Mouse (Mus musculus) testis, postnatal 14 days (tissue): Measurements from ENCODE around the gene Kcne1.
A peak's percentile ranks its signal among the peaks of the same experiment; 100 is the strongest.

Experiments used
- DNase-seq: peaks from one replicate; pipeline ENCODE4 v3.0.0; 2021; ENCODE audit warnings: low spot score

The Kcne1 gene

DNA sequence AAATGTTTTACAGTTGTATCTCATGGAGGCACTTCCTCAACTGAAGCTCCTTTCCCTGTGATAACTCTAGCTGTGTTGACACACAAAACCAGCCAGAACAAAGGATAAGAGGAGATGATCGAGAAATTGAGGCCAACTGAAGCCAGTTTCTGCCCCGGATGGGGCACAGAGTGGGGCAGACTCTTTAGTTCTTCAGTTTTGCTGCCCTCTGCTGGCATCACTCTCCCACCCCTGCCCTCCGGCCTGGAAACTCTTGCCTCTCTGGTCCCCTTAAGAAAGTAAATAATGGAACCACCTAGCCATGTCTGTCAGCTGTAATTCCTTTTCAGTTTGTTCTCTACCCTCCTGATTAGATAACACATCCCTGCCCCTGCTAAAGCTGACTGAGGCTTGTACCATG, 51.3 kb downstream of the Kcne1 start:
- DNase-seq: no peak

DNA sequence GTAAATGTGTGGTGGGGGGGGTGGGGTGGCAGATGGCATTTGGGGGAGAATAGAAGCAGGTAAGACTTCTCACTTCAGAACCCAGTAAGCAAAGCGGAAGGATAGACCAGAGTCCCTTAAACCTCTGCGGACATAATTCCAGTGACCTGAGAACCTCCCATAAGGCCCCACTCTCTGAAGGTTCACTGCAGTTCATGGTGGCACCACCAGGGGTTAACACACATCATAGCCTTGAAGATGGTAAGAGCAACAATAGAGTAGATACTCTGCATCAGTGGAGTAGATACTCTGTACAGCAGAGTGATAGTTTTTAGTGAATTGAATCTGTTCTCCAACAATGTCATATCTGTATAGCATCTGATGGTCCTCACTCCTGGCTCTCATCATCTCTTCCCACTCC, 53.7 kb downstream of the Kcne1 start:
- DNase-seq: no peak

DNA sequence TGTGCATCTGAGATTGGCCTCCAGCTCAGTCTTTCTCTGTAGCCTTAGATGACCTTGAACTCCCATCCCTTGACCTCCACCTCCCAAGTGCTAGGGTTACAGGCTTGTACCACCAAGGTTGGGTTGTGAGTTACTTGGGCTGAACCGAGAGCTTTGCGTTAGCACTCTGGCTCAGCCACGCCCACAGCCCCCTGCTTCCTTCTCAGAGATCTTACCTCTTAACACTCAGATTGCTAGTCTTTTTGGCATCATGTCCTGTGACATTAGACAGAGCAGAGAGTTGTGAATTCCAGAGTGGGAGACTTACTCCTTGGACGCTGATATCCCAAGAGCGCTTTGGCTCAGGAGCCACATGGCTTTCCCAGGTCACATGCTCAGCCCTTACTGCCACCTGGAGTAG, 56.8 kb downstream of the Kcne1 start:
- no peak for DNase-seq

DNA sequence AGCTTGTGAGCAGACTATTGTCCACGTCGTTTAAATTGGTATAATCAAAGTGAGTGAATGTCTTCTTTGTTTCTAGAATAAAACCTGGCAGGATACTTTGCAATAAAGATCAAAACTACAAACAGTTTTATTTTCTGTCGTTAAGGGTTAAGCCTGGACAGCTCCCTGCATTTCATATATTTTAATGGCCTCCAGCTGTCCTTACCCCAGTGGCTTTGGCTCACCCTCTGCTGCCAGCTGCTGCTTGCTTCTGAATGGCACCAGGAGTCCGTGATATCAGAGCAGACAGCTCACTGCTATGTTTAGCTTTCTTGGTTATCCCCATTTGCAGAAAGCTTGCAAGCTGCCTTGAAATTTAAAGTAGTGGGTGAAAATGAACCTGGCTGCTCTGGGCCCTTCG, 57.3 kb downstream of the Kcne1 start:
- DNase-seq: no peak

DNA sequence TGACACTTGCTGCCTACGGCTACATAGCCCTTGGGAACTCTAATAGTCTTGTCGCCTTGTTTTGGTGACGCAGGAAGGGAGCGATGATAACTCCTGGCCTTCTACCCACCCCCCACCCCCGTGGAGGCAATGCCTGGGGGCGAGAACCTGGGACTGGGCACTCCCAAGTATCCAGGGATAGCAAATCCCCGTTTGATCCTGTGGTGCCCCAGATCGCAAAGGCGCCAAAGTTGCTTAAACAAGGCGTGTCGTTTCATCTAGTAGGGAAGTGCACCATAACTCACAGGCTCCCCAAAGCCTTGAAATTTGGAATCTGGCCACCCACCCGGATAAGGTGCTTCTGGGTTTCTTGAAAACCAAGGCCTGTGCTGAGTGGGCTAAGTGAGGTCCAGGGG, 57.9 kb downstream of the Kcne1 start:
- peak; percentile 23 for DNase-seq

DNA sequence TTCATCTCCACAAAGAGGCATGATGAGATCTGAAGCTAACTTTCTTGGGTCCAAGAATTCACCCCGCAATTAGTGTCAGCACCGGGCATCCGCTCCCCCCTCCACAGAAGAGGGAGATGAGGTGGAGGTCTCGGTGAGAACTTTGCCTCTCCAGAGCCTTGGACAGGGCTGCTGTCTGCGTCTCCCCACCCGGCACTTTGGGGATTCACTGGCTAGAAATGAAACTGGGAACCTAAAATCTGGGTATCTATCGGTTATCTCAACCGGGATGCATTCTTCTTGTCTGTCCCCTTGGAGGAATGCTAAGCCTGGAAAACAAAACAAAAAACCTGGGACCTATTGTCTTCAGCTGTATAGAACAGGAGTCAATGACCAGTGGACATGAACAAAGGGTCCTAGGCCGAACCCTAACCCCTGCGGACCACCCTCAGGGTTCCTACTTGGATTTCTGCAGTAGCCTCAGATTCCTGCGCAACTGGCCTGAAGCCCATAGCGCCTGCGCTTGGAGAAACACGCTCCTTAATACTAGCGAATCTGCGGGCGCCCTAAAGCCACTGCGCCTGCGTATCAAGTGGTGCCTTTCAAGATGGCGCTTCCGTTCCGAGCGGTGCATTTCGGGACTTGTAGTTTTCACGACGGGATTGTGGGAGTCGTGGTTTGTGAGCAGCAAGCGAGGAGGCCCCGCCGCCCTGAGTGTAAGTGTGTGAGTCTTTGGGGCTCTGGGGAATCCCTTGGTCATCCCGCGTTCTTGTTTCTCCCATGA, 58.4 kb downstream of the Kcne1 start, which contains the start of gene Smim11:
TSS of gene Smim11 (plus strand) at position 638 of the 763 bp plus-strand sequence.
- peak; percentile 93 for DNase-seq
